Mouse (Mus musculus): ENCODE data around the gene Tnip2.

DNA sequence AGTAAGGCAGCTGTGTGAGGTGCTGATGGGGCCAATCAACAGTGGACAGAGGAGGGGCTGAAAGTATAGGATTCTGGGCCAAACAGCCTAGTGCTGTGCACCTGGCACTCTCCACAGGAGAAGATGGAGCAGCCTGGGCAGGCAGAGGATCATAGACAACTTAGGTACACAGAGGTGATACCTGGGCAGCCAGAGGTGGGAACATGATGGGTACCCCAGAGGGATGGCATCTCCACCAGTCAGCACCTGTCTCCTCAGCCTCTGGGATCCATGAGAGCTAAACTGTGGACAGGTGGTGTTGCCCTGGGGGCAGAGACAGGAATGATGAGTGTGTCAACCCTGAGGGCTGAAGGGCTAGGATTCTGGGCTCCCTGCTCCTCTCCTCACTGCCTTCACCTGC, 10.7 kb upstream of the Tnip2 start:
- TF ChIP-seq EP300 (IDR thresholded peaks at IDR 0.05; ENCODE audit: low read length), result no peak
- TF ChIP-seq SMC3 (IDR thresholded peaks at IDR 0.05; ENCODE audit: low read depth, low read length), result no peak
- no peak for TF ChIP-seq ZMIZ1 (IDR thresholded peaks at IDR 0.05; ENCODE audit: low read depth, low read length)
- TF ChIP-seq NRF1 (IDR thresholded peaks at IDR 0.05; ENCODE audit: low read depth, low read length), result no peak
- no peak for TF ChIP-seq KAT2A (IDR thresholded peaks at IDR 0.05; ENCODE audit: insufficient replicate concordance, low read length)
- no peak for TF ChIP-seq POLR2A (IDR thresholded peaks at IDR 0.05; ENCODE audit: low read depth, low read length)
- TF ChIP-seq MEF2A (IDR thresholded peaks at IDR 0.05; ENCODE audit: borderline replicate concordance, low read depth, low read length), result no peak
- TF ChIP-seq GABPA (IDR thresholded peaks at IDR 0.05; ENCODE audit: insufficient replicate concordance, low read depth, low read length), result no peak
- no peak for TF ChIP-seq CTCF (conservative IDR thresholded peaks at IDR 0.05 in 1 of 2, IDR thresholded peaks at IDR 0.05 in 1 of 2; ENCODE audit: low read depth in 2 of 2, low read length in 2 of 2)
- TF ChIP-seq ZKSCAN1 (IDR thresholded peaks at IDR 0.05; ENCODE audit: borderline replicate concordance, low read depth, low read length), result no peak
- TF ChIP-seq NELFE (IDR thresholded peaks at IDR 0.05; ENCODE audit: low read depth, low read length), result no peak
- no peak for TF ChIP-seq MYC (IDR thresholded peaks at IDR 0.05; ENCODE audit: low read depth, low read length)
- no peak for TF ChIP-seq E2F4 (IDR thresholded peaks at IDR 0.05; ENCODE audit: insufficient replicate concordance, low read depth, low read length)

All from CH12.LX (cell line).